Mouse (Mus musculus): ENCODE measurements around the gene Trpv4. TPM values are rescaled to one million over a fixed set of nuclear protein-coding genes. Genes with fewer than 3 reads are reported as not detected.

The Trpv4 gene
- polyA plus RNA-seq, 1 experiment from 2014 or later = 0.46 TPM

- no peak overlapping the region for H3K4me3 ChIP-seq (replicated peaks; ENCODE audit: low read depth, low read length)
- H3K4me1 ChIP-seq (ENCODE audit: control insufficient read depth, insufficient read depth, low read length) = peaks cover 39% of the 10 kb centered on the region
- H3K27ac ChIP-seq (replicated peaks; ENCODE audit: low read depth, low read length) = 0 out of 2 replicates have a peak overlapping the region, but pooled peaks have one; percentile 37
- H3K9ac ChIP-seq (replicated peaks; ENCODE audit: low read length) = no peak overlapping the region
- ATAC-seq (ENCODE audit: low FRiP score, low TSS enrichment) (no peak), DNase-seq (no peak)
- H3K9me3 ChIP-seq (ENCODE audit: control insufficient read depth, low read length) = no peaks in the 10 kb centered on the region
- H3K4me2 ChIP-seq (ENCODE audit: low read length) = no peak overlapping the region
- no peaks in the 10 kb centered on the region for H3K36me3 ChIP-seq (ENCODE audit: control insufficient read depth, insufficient read depth, low read length)
- 85% methylated on average over 6 of the region's 6 CpGs for WGBS
- no peaks in the 10 kb centered on the region for H3K27me3 ChIP-seq (ENCODE audit: control insufficient read depth, insufficient read depth, low read length)
Observed at GRCm38 (mm10) chr5:114605981-114606380, 52.2 kb downstream of the Trpv4 start.

DNA sequence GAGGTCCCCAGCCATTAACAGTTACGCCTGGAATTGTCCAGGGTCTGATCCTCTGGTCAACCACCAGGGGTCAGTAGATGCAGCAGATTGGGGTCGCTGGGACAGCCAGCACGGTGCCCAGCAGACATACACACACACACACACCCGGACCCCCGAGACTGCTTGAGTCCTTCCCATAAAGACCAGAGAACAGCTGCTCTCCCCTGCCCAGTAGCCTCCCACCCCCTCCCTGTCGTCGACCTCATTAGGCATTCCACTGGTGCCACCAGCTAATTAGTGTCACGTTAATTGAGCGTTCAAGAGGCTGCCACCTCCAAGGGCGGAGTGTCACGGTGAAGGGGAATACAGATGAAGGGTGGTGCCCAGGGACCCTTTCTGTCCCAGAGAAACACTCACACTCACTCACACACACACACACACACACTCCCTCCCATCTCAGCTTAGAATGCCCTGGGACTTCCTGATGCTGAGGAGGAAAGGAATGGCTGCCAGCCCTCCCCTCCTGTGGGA, 53.4 kb downstream of the Trpv4 start:
- Histone ChIP-seq H3K4me3 (replicated peaks; ENCODE audit: low read depth, low read length) (no peak overlapping the region), H3K27ac (replicated peaks; ENCODE audit: low read depth, low read length) (peak overlapping the region; percentile 55), H3K4me2 (ENCODE audit: low read length) (no peak overlapping the region; the same call in 1 of the 2 replicates), H3K9me3 (ENCODE audit: control insufficient read depth, low read length) (no peaks in the 10 kb centered on the region), H3K36me3 (ENCODE audit: control insufficient read depth, insufficient read depth, low read length) (no peaks in the 10 kb centered on the region), H3K9ac (replicated peaks; ENCODE audit: low read length) (no peak overlapping the region), H3K4me1 (ENCODE audit: control insufficient read depth, insufficient read depth, low read length) (peaks cover 39% of the 10 kb centered on the region), H3K27me3 (ENCODE audit: control insufficient read depth, insufficient read depth, low read length) (no peaks in the 10 kb centered on the region)
- ATAC-seq (ENCODE audit: low FRiP score, low TSS enrichment) (peak; percentile 62; the same call in 1 of the 2 replicates), DNase-seq (peak; percentile 74)
- 12% methylated on average over 11 of the region's 11 CpGs for WGBS

GRCm38 (mm10) chr5:114603975-114604374, 54.2 kb downstream of the Trpv4 start:
- H3K4me3 ChIP-seq (replicated peaks; ENCODE audit: low read depth, low read length) = no peak overlapping the region
- peaks cover 37% of the 10 kb centered on the region for H3K4me1 ChIP-seq (ENCODE audit: control insufficient read depth, insufficient read depth, low read length)
- no peak overlapping the region for H3K9ac ChIP-seq (replicated peaks; ENCODE audit: low read length)
- DNase-seq (peak; percentile 46), ATAC-seq (ENCODE audit: low FRiP score, low TSS enrichment) (no peak)
- no peak overlapping the region for H3K4me2 ChIP-seq (ENCODE audit: low read length)
- H3K9me3 ChIP-seq (ENCODE audit: control insufficient read depth, low read length) = no peaks in the 10 kb centered on the region
- WGBS = 78% methylated on average over 5 of the region's 5 CpGs
- no peaks in the 10 kb centered on the region for H3K27me3 ChIP-seq (ENCODE audit: control insufficient read depth, insufficient read depth, low read length)
- H3K36me3 ChIP-seq (ENCODE audit: control insufficient read depth, insufficient read depth, low read length) = no peaks in the 10 kb centered on the region
- 0 out of 2 replicates have a peak overlapping the region, but pooled peaks have one; percentile 8 for H3K27ac ChIP-seq (replicated peaks; ENCODE audit: low read depth, low read length)

DNA sequence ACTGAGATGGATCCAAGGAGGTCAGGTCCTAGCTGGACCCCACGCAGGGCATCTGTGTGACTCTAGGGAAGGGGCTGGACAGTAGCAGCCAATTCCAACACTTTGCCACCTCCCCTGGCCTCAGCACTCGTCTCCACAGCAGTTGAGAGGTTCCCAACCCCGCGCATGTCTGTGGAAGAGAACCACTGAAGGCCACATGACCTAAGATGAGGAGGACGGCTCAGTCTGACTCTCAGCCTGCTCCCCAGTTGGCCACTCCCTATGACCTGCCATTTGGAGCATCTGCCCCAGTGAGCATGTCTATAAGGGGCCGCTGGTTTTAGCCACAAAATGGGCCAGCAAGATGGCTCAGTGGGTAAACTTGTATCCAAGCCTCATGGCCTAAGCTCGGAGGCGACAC, 56.2 kb downstream of the Trpv4 start:
- no peak overlapping the region for H3K27ac ChIP-seq (replicated peaks; ENCODE audit: low read depth, low read length)
- no peak overlapping the region for H3K4me2 ChIP-seq (ENCODE audit: low read length)
- ATAC-seq (ENCODE audit: low FRiP score, low TSS enrichment) (no peak), DNase-seq (no peak)
- H3K36me3 ChIP-seq (ENCODE audit: control insufficient read depth, insufficient read depth, low read length) = no peaks in the 10 kb centered on the region
- no peaks in the 10 kb centered on the region for H3K9me3 ChIP-seq (ENCODE audit: control insufficient read depth, low read length)
- H3K27me3 ChIP-seq (ENCODE audit: control insufficient read depth, insufficient read depth, low read length) = no peaks in the 10 kb centered on the region
- H3K4me3 ChIP-seq (replicated peaks; ENCODE audit: low read depth, low read length) = no peak overlapping the region
- H3K9ac ChIP-seq (replicated peaks; ENCODE audit: low read length) = no peak overlapping the region
- peaks cover 20% of the 10 kb centered on the region for H3K4me1 ChIP-seq (ENCODE audit: control insufficient read depth, insufficient read depth, low read length)
- WGBS = 87% methylated on average over 8 of the region's 8 CpGs

DNA sequence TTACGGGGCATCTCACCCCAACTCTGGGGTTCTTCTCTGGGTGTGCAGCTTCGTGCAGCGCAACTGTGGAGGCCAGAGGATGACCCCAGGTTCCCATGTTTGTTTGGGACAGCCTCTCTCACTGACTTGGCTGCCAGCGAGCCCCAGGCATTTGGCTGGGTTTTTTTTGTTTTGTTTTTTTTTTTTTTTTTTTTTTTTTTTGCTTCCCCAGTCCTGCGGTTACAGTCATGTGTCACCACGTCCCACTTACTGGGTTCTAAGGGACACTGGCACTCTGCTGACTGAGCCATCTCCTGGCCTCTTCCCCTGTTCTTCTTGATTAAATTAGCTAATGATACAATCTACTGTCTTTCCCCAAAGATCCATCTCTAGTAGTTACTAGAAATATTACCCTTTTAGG, 60.6 kb downstream of the Trpv4 start:
- DNase-seq (no peak), ATAC-seq (ENCODE audit: low FRiP score, low TSS enrichment) (no peak)
- H3K4me1 ChIP-seq (ENCODE audit: control insufficient read depth, insufficient read depth, low read length) = peaks cover 23% of the 10 kb centered on the region
- WGBS = 71% methylated on average over 6 of the region's 6 CpGs
- H3K9ac ChIP-seq (replicated peaks; ENCODE audit: low read length) = no peak overlapping the region
- H3K27me3 ChIP-seq (ENCODE audit: control insufficient read depth, insufficient read depth, low read length) = no peaks in the 10 kb centered on the region
- peaks cover 14% of the 10 kb centered on the region; the same call in 1 of the 2 replicates for H3K36me3 ChIP-seq (ENCODE audit: control insufficient read depth, insufficient read depth, low read length)
- no peak overlapping the region for H3K4me2 ChIP-seq (ENCODE audit: low read length)
- H3K9me3 ChIP-seq (ENCODE audit: control insufficient read depth, low read length) = no peaks in the 10 kb centered on the region
- no peak overlapping the region for H3K27ac ChIP-seq (replicated peaks; ENCODE audit: low read depth, low read length)
- H3K4me3 ChIP-seq (replicated peaks; ENCODE audit: low read depth, low read length) = no peak overlapping the region

GRCm38 (mm10) chr5:114597222-114597621, 61.0 kb downstream of the Trpv4 start:
- ATAC-seq (ENCODE audit: low FRiP score, low TSS enrichment) = no peak
- no peaks in the 10 kb centered on the region for H3K27me3 ChIP-seq (ENCODE audit: control insufficient read depth, insufficient read depth, low read length)
- H3K36me3 ChIP-seq (ENCODE audit: control insufficient read depth, insufficient read depth, low read length) = peaks cover 14% of the 10 kb centered on the region; the same call in 1 of the 2 replicates
- H3K9me3 ChIP-seq (ENCODE audit: control insufficient read depth, low read length) = no peaks in the 10 kb centered on the region
- H3K4me2 ChIP-seq (ENCODE audit: low read length) = no peak overlapping the region
- 60% methylated on average over 8 of the region's 8 CpGs for WGBS
- DNase-seq = no peak
- no peak overlapping the region for H3K4me3 ChIP-seq (replicated peaks; ENCODE audit: low read depth, low read length)
- peaks cover 27% of the 10 kb centered on the region for H3K4me1 ChIP-seq (ENCODE audit: control insufficient read depth, insufficient read depth, low read length)
- no peak overlapping the region for H3K27ac ChIP-seq (replicated peaks; ENCODE audit: low read depth, low read length)
- H3K9ac ChIP-seq (replicated peaks; ENCODE audit: low read length) = no peak overlapping the region

- Histone ChIP-seq H3K27me3 (ENCODE audit: control insufficient read depth, insufficient read depth, low read length) (no peaks in the 10 kb centered on the region), H3K4me2 (ENCODE audit: low read length) (no peak overlapping the region), H3K9me3 (ENCODE audit: control insufficient read depth, low read length) (no peaks in the 10 kb centered on the region), H3K4me3 (replicated peaks; ENCODE audit: low read depth, low read length) (no peak overlapping the region), H3K9ac (replicated peaks; ENCODE audit: low read length) (no peak overlapping the region), H3K4me1 (ENCODE audit: control insufficient read depth, insufficient read depth, low read length) (peaks cover 34% of the 10 kb centered on the region), H3K36me3 (ENCODE audit: control insufficient read depth, insufficient read depth, low read length) (peaks cover 14% of the 10 kb centered on the region; the same call in 1 of the 2 replicates), H3K27ac (replicated peaks; ENCODE audit: low read depth, low read length) (0 out of 2 replicates have a peak overlapping the region, but pooled peaks have one; percentile 26)
- no peak for ATAC-seq (ENCODE audit: low FRiP score, low TSS enrichment)
- peak; percentile 31 for DNase-seq
- WGBS = 31% methylated on average over 10 of the region's 10 CpGs
Observed at GRCm38 (mm10) chr5:114596604-114597003, 61.6 kb downstream of the Trpv4 start.

- 88% methylated on average over 15 of the region's 15 CpGs for WGBS
- Histone ChIP-seq H3K4me3 (replicated peaks; ENCODE audit: low read depth, low read length) (no peak overlapping the region), H3K9ac (replicated peaks; ENCODE audit: low read length) (no peak overlapping the region), H3K9me3 (ENCODE audit: control insufficient read depth, low read length) (no peaks in the 10 kb centered on the region), H3K4me2 (ENCODE audit: low read length) (no peak overlapping the region), H3K27ac (replicated peaks; ENCODE audit: low read depth, low read length) (no peak overlapping the region; the same call in 1 of the 2 replicates), H3K4me1 (ENCODE audit: control insufficient read depth, insufficient read depth, low read length) (peaks cover 52% of the 10 kb centered on the region), H3K36me3 (ENCODE audit: control insufficient read depth, insufficient read depth, low read length) (peaks cover 14% of the 10 kb centered on the region; the same call in 1 of the 2 replicates), H3K27me3 (ENCODE audit: control insufficient read depth, insufficient read depth, low read length) (no peaks in the 10 kb centered on the region)
- ATAC-seq (ENCODE audit: low FRiP score, low TSS enrichment) = no peak
- DNase-seq = no peak
Observed at GRCm38 (mm10) chr5:114594741-114595241, 63.4 kb downstream of the Trpv4 start.

- no peak overlapping the region for H3K4me3 ChIP-seq (replicated peaks; ENCODE audit: low read depth, low read length)
- ATAC-seq (ENCODE audit: low FRiP score, low TSS enrichment) (no peak), DNase-seq (no peak)
- H3K4me2 ChIP-seq (ENCODE audit: low read length) = no peak overlapping the region
- no peaks in the 10 kb centered on the region for H3K9me3 ChIP-seq (ENCODE audit: control insufficient read depth, low read length)
- H3K9ac ChIP-seq (replicated peaks; ENCODE audit: low read length) = no peak overlapping the region
- 91% methylated on average over 5 of the region's 5 CpGs for WGBS
- H3K27ac ChIP-seq (replicated peaks; ENCODE audit: low read depth, low read length) = peak overlapping the region; percentile 37; the same call in 1 of the 2 replicates
- no peaks in the 10 kb centered on the region for H3K27me3 ChIP-seq (ENCODE audit: control insufficient read depth, insufficient read depth, low read length)
- H3K36me3 ChIP-seq (ENCODE audit: control insufficient read depth, insufficient read depth, low read length) = peaks cover 14% of the 10 kb centered on the region; the same call in 1 of the 2 replicates
- peaks cover 60% of the 10 kb centered on the region for H3K4me1 ChIP-seq (ENCODE audit: control insufficient read depth, insufficient read depth, low read length)
Observed at GRCm38 (mm10) chr5:114593949-114594348, 64.3 kb downstream of the Trpv4 start.
